Mouse (Mus musculus): ENCODE measurements around the gene Adamts18. TPM values are rescaled to one million over a fixed set of nuclear protein-coding genes. Genes with fewer than 3 reads are reported as not detected.

The Adamts18 gene
- polyA plus RNA-seq, 1 experiment from 2014 or later, result 0.07 TPM

DNA sequence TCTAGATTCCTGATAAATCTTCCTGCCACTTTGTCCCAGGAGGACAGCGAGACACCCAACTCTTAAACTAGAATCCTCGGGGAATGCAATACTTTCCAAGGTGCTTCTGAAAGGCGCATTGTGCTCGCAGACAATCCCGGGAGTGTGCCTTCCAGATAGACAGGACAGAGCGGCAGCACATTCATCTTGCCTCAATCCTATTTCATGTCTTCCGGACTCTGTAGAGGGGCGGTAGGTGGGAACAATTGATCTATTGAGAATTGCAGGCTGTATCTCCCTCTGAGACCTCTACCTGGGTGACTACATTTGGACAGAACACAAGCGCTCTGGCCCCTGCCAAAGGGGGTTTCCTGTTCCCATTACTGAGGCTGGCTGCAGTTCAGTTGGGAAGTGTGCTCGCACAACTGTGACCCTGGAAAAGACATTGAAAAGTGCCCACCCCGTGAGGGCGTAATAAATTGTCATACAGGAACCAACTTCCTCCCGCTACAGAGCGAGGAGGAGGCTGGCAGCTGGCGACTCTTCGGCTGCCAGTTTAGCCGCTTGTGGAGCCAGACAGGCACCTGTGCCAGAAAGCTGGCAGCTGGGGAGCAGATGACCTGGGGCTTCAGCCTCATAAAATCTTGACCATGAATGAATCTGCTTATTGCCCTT, 160.5 kb downstream of the Adamts18 start:
- Histone ChIP-seq H3K36me3 (ENCODE audit: control insufficient read depth, insufficient read depth) (no peaks in the 10 kb centered on the region), H3K9ac (ENCODE audit: low read depth, low read length) (no peak overlapping the region), H3K4me3 (ENCODE audit: low read depth, low read length) (no peak overlapping the region), H3K4me2 (ENCODE audit: low read depth, low read length) (no peak overlapping the region), H3K9me3 (replicated peaks; ENCODE audit: control insufficient read depth, low read length) (no peaks in the 10 kb centered on the region), H3K27me3 (ENCODE audit: control insufficient read depth, insufficient read depth, low read depth, low read length) (no peaks in the 10 kb centered on the region), H3K4me1 (ENCODE audit: control insufficient read depth, low read depth, low read length) (no peaks in the 10 kb centered on the region), H3K27ac (ENCODE audit: low read length) (no peak overlapping the region)
- no peak for ATAC-seq (ENCODE audit: low read depth)
- WGBS (ENCODE audit: insufficient replicate concordance), result 60% methylated on average over 17 of the region's 17 CpGs

DNA sequence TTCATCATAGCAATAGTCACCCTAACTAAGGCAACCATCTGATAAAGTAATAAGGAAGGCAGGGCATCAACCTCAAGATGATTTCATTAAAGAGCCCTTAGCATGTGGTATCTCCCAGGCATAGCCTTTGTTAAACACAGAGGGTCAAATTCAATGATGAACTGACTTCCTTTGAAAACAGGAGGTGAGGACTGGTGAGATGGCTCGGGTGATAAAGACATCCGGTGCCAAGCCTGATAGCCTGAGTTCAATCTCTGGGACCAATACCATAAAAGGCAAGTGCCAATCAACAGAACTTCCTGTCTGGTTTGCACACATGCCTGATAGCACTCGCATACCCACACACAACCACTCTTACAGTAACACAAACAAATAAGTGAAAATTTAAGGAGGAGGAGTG, 169.2 kb downstream of the Adamts18 start:
- WGBS (ENCODE audit: insufficient replicate concordance), result 16% methylated on average over 3 of the region's 3 CpGs
- Histone ChIP-seq H3K27me3 (ENCODE audit: control insufficient read depth, insufficient read depth, low read depth, low read length) (no peaks in the 10 kb centered on the region), H3K9me3 (replicated peaks; ENCODE audit: control insufficient read depth, low read length) (no peaks in the 10 kb centered on the region), H3K36me3 (ENCODE audit: control insufficient read depth, insufficient read depth) (no peaks in the 10 kb centered on the region), H3K4me2 (ENCODE audit: low read depth, low read length) (no peak overlapping the region), H3K4me1 (ENCODE audit: control insufficient read depth, low read depth, low read length) (no peaks in the 10 kb centered on the region), H3K9ac (ENCODE audit: low read depth, low read length) (no peak overlapping the region), H3K27ac (ENCODE audit: low read length) (no peak overlapping the region), H3K4me3 (ENCODE audit: low read depth, low read length) (no peak overlapping the region)
- no peak for ATAC-seq (ENCODE audit: low read depth)

DNA sequence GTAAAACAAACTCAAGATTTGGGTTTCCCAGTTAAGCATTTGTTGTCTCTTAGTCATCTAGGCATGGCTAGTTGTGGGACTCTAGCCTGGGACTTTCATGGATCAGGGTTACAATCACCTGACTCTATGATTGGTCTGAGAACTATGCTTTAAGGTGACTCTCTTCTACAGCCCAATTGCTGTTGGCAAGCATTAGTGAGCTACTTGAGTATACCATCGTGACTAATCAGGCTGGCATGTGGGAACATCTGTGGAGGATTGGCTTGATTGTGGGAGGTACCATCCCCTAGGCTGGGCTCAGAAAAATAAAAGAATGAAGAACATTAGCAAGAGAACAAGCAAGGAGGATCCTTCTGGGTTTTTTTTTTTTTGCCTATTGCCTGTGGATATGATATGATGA, 171.7 kb downstream of the Adamts18 start:
- 55% methylated on average over 1 of the region's 1 CpGs for WGBS (ENCODE audit: insufficient replicate concordance)
- no peaks in the 10 kb centered on the region for H3K4me1 ChIP-seq (ENCODE audit: control insufficient read depth, low read depth, low read length)

DNA sequence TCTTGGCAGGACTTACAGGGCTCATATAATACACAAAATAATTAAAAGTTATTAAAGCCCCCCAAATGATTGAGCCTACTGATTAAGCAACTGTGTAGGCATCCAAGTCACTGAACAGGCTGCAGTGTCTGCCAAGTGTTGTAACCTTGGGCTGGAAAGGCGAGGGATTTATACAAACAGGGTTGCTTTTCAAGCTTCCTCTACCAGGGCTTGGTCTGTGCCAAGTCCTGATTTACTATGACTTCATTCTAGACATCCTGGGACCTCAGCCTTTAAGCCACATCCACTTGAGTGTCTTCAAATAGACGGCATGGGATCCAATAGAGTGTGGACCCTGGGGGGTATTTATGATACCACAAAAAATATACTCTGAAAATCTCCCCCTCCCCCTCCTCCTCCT, 173.3 kb downstream of the Adamts18 start:
- H3K27ac ChIP-seq (ENCODE audit: low read length), result no peak overlapping the region
- no peak for ATAC-seq (ENCODE audit: low read depth)

More for the DNA sequence above, 171.7 kb downstream of the Adamts18 start:
- H3K4me2 ChIP-seq (ENCODE audit: low read depth, low read length), result no peak overlapping the region
- no peaks in the 10 kb centered on the region for H3K9me3 ChIP-seq (replicated peaks; ENCODE audit: control insufficient read depth, low read length)
- H3K9ac ChIP-seq (ENCODE audit: low read depth, low read length), result no peak overlapping the region
- no peak for ATAC-seq (ENCODE audit: low read depth)
- H3K27ac ChIP-seq (ENCODE audit: low read length), result no peak overlapping the region
- H3K27me3 ChIP-seq (ENCODE audit: control insufficient read depth, insufficient read depth, low read depth, low read length), result no peaks in the 10 kb centered on the region
- no peaks in the 10 kb centered on the region for H3K36me3 ChIP-seq (ENCODE audit: control insufficient read depth, insufficient read depth)
- no peak overlapping the region for H3K4me3 ChIP-seq (ENCODE audit: low read depth, low read length)

DNA sequence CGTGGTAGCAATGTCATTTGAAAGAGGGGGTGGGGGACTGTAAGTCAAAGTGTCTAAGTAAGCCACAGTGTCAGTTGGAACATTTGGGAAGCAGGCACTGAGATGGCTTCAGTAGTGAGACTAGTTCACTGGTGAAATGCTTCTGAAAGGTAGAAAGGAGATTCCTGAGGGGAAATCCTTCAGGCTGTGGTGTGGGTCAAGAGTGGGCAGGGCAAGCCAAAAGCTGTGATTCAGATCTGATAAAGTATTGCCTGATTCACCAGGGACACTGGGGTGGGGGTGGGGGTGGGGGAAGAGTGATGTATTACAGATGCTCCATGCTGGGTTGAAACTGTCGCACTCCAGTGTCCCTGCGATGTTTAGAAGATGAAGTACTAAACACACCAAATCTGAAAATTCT, 173.9 kb downstream of the Adamts18 start:
- WGBS (ENCODE audit: insufficient replicate concordance), result 62% methylated on average over 3 of the region's 3 CpGs
- H3K4me2 ChIP-seq (ENCODE audit: low read depth, low read length), result no peak overlapping the region
- H3K9me3 ChIP-seq (replicated peaks; ENCODE audit: control insufficient read depth, low read length), result no peaks in the 10 kb centered on the region
- no peak for ATAC-seq (ENCODE audit: low read depth)
- no peaks in the 10 kb centered on the region for H3K4me1 ChIP-seq (ENCODE audit: control insufficient read depth, low read depth, low read length)
- H3K9ac ChIP-seq (ENCODE audit: low read depth, low read length), result no peak overlapping the region
- H3K27ac ChIP-seq (ENCODE audit: low read length), result no peak overlapping the region
- no peaks in the 10 kb centered on the region for H3K36me3 ChIP-seq (ENCODE audit: control insufficient read depth, insufficient read depth)
- no peak overlapping the region for H3K4me3 ChIP-seq (ENCODE audit: low read depth, low read length)
- no peaks in the 10 kb centered on the region for H3K27me3 ChIP-seq (ENCODE audit: control insufficient read depth, insufficient read depth, low read depth, low read length)

More for the DNA sequence above, 173.3 kb downstream of the Adamts18 start:
- Histone ChIP-seq H3K9me3 (replicated peaks; ENCODE audit: control insufficient read depth, low read length) (no peaks in the 10 kb centered on the region), H3K9ac (ENCODE audit: low read depth, low read length) (no peak overlapping the region), H3K4me1 (ENCODE audit: control insufficient read depth, low read depth, low read length) (no peaks in the 10 kb centered on the region), H3K4me2 (ENCODE audit: low read depth, low read length) (no peak overlapping the region), H3K36me3 (ENCODE audit: control insufficient read depth, insufficient read depth) (no peaks in the 10 kb centered on the region), H3K27me3 (ENCODE audit: control insufficient read depth, insufficient read depth, low read depth, low read length) (no peaks in the 10 kb centered on the region), H3K4me3 (ENCODE audit: low read depth, low read length) (no peak overlapping the region)
- WGBS (ENCODE audit: insufficient replicate concordance), result 55% methylated on average over 2 of the region's 2 CpGs

DNA sequence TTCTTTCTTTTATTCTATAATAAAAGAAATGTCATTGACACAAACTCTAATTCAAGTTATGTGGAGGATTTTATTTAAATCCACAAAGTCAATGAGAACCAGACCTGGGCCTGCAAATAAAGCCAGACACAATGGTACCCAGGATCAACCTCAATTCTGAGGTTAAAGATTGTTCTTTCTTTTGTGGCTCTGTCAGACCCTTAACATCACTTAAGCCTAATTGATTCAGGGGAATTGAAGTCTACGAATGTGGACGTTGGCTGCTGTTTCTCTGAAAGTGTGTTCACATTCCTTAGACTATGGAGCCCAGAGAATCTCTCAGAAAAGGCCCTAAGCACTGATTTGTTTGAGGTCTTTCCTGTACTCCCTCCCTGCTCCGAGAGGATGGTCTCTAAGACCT, 175.2 kb downstream of the Adamts18 start:
- 44% methylated on average over 3 of the region's 3 CpGs for WGBS (ENCODE audit: insufficient replicate concordance)

DNA sequence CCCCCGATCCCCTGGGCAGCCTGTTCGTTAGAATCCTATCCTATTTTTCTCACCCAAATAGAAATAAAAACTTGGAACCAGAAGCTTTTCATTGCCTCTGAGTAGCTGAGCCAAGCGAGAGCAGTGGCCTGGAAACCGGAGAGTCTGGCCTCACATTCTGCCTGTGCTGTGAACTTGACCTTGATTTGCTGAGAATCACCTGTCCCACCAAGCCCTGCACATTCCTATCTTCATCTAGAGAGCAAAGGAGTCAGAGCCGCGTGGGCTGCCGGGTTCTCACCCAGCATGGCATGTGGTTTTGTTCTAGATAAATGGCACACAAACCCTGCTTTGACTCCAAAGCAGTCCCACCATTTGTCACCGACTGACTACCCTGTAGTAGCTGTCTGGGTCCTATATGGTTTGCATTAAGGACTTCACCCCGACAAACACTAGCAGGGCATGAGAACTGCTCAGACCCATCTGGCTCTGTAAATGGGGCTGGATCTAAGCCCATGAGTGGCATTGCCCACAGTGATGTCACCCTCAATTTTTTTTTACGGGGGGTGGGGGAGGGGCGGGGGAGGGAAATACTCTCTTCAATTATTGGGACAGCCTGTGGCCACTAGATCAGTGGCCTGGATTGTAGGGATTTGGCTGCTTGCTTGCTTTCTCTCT, 175.8 kb downstream of the Adamts18 start:
- Histone ChIP-seq H3K9me3 (replicated peaks; ENCODE audit: control insufficient read depth, low read length) (no peaks in the 10 kb centered on the region), H3K4me2 (ENCODE audit: low read depth, low read length) (no peak overlapping the region), H3K4me3 (ENCODE audit: low read depth, low read length) (no peak overlapping the region), H3K27ac (ENCODE audit: low read length) (no peak overlapping the region), H3K4me1 (ENCODE audit: control insufficient read depth, low read depth, low read length) (no peaks in the 10 kb centered on the region), H3K36me3 (ENCODE audit: control insufficient read depth, insufficient read depth) (no peaks in the 10 kb centered on the region), H3K27me3 (ENCODE audit: control insufficient read depth, insufficient read depth, low read depth, low read length) (no peaks in the 10 kb centered on the region), H3K9ac (ENCODE audit: low read depth, low read length) (no peak overlapping the region)
- no peak for ATAC-seq (ENCODE audit: low read depth)
- 65% methylated on average over 11 of the region's 11 CpGs for WGBS (ENCODE audit: insufficient replicate concordance)

More for the DNA sequence above, 175.2 kb downstream of the Adamts18 start:
- Histone ChIP-seq H3K9me3 (replicated peaks; ENCODE audit: control insufficient read depth, low read length) (no peaks in the 10 kb centered on the region), H3K9ac (ENCODE audit: low read depth, low read length) (no peak overlapping the region), H3K27ac (ENCODE audit: low read length) (no peak overlapping the region), H3K4me3 (ENCODE audit: low read depth, low read length) (no peak overlapping the region), H3K36me3 (ENCODE audit: control insufficient read depth, insufficient read depth) (no peaks in the 10 kb centered on the region), H3K4me2 (ENCODE audit: low read depth, low read length) (no peak overlapping the region), H3K27me3 (ENCODE audit: control insufficient read depth, insufficient read depth, low read depth, low read length) (no peaks in the 10 kb centered on the region), H3K4me1 (ENCODE audit: control insufficient read depth, low read depth, low read length) (no peaks in the 10 kb centered on the region)
- ATAC-seq (ENCODE audit: low read depth), result no peak

DNA sequence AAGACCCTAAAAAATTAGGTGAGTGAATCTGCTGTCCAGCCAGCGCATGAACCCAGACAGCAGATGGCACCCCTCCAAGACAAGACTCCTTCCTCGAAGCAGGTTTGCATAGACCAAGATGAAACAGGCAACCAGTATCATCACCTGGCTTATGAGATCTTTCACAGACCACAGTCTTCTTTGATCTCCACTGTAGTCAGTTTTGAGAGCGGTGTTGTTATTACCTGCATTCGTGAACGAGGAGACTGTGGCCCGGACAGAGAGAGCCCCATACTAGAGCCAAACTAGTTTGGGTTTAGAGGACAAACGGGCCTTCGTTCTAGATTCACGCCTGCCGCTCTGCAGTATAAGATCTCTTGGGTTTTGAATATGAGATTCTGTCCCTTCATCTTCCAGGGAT, 178.6 kb downstream of the Adamts18 start:
- no peaks in the 10 kb centered on the region for H3K4me1 ChIP-seq (ENCODE audit: control insufficient read depth, low read depth, low read length)
- H3K4me2 ChIP-seq (ENCODE audit: low read depth, low read length), result no peak overlapping the region
- no peak overlapping the region for H3K27ac ChIP-seq (ENCODE audit: low read length)
- no peaks in the 10 kb centered on the region for H3K36me3 ChIP-seq (ENCODE audit: control insufficient read depth, insufficient read depth)
- H3K9ac ChIP-seq (ENCODE audit: low read depth, low read length), result no peak overlapping the region
- H3K4me3 ChIP-seq (ENCODE audit: low read depth, low read length), result no peak overlapping the region
- WGBS (ENCODE audit: insufficient replicate concordance), result 73% methylated on average over 10 of the region's 10 CpGs
- H3K9me3 ChIP-seq (replicated peaks; ENCODE audit: control insufficient read depth, low read length), result no peaks in the 10 kb centered on the region
- H3K27me3 ChIP-seq (ENCODE audit: control insufficient read depth, insufficient read depth, low read depth, low read length), result no peaks in the 10 kb centered on the region
- ATAC-seq (ENCODE audit: low read depth), result no peak

DNA sequence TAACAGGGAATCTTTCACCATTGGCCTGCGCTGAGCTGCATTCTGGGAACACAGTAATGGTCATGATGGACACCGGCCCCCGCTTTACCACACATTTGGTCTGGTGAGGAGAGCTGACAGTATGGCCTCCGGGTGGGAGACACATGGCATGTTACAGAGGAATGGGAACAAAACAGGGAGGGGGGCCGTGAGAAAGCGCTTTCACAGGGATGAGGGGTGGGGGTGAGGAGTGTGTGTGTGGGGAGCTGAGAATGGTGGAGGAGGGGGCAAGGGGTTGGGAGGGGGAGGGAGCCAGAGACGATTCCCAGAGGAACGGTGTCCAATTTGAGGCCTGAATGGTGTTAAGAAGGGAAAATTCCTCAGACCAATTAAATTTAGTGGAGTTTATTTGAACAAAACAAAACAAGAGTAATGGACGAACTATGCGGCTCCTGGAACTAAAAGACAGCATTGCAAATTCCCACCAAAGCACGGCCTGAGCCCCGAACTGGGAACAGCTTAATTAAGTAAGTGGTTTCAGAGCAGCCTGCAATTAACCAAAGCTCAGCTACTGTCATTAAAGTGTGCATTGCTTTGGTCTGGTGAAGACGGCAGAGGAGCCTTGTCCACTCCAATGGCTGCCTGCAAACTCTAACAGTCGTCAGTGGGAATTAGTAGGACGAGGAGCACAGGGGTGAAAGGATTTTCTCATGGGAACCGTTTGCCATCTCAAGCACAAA, 181.7 kb downstream of the Adamts18 start:
- 54% methylated on average over 16 of the region's 16 CpGs for WGBS (ENCODE audit: insufficient replicate concordance)
- no peaks in the 10 kb centered on the region for H3K36me3 ChIP-seq (ENCODE audit: control insufficient read depth, insufficient read depth)
- no peak overlapping the region for H3K27ac ChIP-seq (ENCODE audit: low read length)
- no peak overlapping the region for H3K4me2 ChIP-seq (ENCODE audit: low read depth, low read length)
- H3K4me1 ChIP-seq (ENCODE audit: control insufficient read depth, low read depth, low read length), result no peaks in the 10 kb centered on the region
- no peaks in the 10 kb centered on the region for H3K27me3 ChIP-seq (ENCODE audit: control insufficient read depth, insufficient read depth, low read depth, low read length)
- no peak overlapping the region for H3K4me3 ChIP-seq (ENCODE audit: low read depth, low read length)
- no peak for ATAC-seq (ENCODE audit: low read depth)
- H3K9me3 ChIP-seq (replicated peaks; ENCODE audit: control insufficient read depth, low read length), result no peaks in the 10 kb centered on the region
- no peak overlapping the region for H3K9ac ChIP-seq (ENCODE audit: low read depth, low read length)
